Mouse (Mus musculus) ES-Bruce4 (cell line): ENCODE results near the gene Mrps27. TPM values are rescaled to one million over a fixed set of nuclear protein-coding genes. Genes with fewer than 3 reads are reported as not detected.

Source experiments
- H3K27ac ChIP-seq: 2 replicates; pipeline ENCODE4 v1.5.1; 2012; ENCODE audit warnings: low read length, inconsistent platforms; ENCODE audit not compliant: insufficient read depth
- H3K27me3 ChIP-seq: 2 replicates; pipeline ENCODE4 v1.6.1; 2012; ENCODE audit warnings: mild to moderate bottlenecking, low read length, inconsistent platforms; ENCODE audit not compliant: control insufficient read depth, poor library complexity, insufficient read depth, severe bottlenecking
- H3K36me3 ChIP-seq: 2 replicates; pipeline ENCODE4 v1.6.1; 2012; ENCODE audit warnings: inconsistent platforms, mild to moderate bottlenecking, low read length, moderate library complexity; ENCODE audit not compliant: control insufficient read depth, poor library complexity, insufficient read depth, severe bottlenecking
- H3K4me1 ChIP-seq: one replicate; pipeline ENCODE4 v1.8.1; 2011; ENCODE audit warnings: low read length; ENCODE audit not compliant: control insufficient read depth, insufficient read depth
- H3K4me3 ChIP-seq: 2 replicates; pipeline ENCODE4 v1.5.1; 2011; ENCODE audit warnings: low read depth, mild to moderate bottlenecking, low read length
- H3K9ac ChIP-seq: 2 replicates; pipeline ENCODE4 v1.6.1; 2012; ENCODE audit warnings: low read depth, mild to moderate bottlenecking, inconsistent platforms; ENCODE audit not compliant: poor library complexity, severe bottlenecking
- H3K9me3 ChIP-seq: replicated peaks from 2 replicates; pipeline ENCODE4 v1.6.1; 2012; ENCODE audit warnings: mild to moderate bottlenecking, low read length, inconsistent platforms; ENCODE audit not compliant: control insufficient read depth, poor library complexity, insufficient read depth, severe bottlenecking
- CTCF ChIP-seq: IDR thresholded peaks from one replicate; pipeline ENCODE4 v1.8.1; 2011; ENCODE audit warnings: low read depth, low read length
- EP300 ChIP-seq: IDR thresholded peaks from 2 replicates; pipeline ENCODE4 v1.6.1; 2011; ENCODE audit warnings: low read depth, low read length; ENCODE audit not compliant: insufficient read depth
- POLR2A ChIP-seq: IDR thresholded peaks from one replicate; pipeline ENCODE4 v1.8.1; 2011; ENCODE audit warnings: low read length; ENCODE audit not compliant: insufficient read depth
- polyA plus RNA-seq: library from polyadenylated mRNA; stranded (reverse); fragments of >200 nt; gene quantifications from 2 replicates; pipeline ENCODE4 v1.2.4, GENCODE M21; 2011; ENCODE audit warnings: low read depth; ENCODE audit not compliant: missing spikeins, insufficient read depth, insufficient read length

The Mrps27 gene
- polyA plus RNA-seq, 1 experiment: 63.1 TPM

GRCm38 (mm10) chr13:99366422-99367175 lies 22.0 kb downstream of the Mrps27 start:
- H3K27me3 ChIP-seq: no peaks in the 10 kb centered on the region
- no peaks in the 10 kb centered on the region for H3K9me3 ChIP-seq
- no peak overlapping the region for H3K4me3 ChIP-seq
- H3K36me3 ChIP-seq: peaks cover 28% of the 10 kb centered on the region
- H3K27ac ChIP-seq: no peak overlapping the region
- TF ChIP-seq POLR2A (no peak), EP300 (no peak), CTCF (no peak)
- H3K4me1 ChIP-seq: peaks cover 2% of the 10 kb centered on the region
- H3K9ac ChIP-seq: no peak overlapping the region

GRCm38 (mm10) chr13:99367554-99368174 lies 23.1 kb downstream of the Mrps27 start:
- Histone ChIP-seq H3K4me3 (no peak overlapping the region), H3K36me3 (peaks cover 25% of the 10 kb centered on the region), H3K27me3 (no peaks in the 10 kb centered on the region), H3K9ac (no peak overlapping the region), H3K9me3 (no peaks in the 10 kb centered on the region), H3K4me1 (peaks cover 2% of the 10 kb centered on the region), H3K27ac (no peak overlapping the region)
- TF ChIP-seq EP300 (no peak), POLR2A (no peak), CTCF (no peak)

- TF ChIP-seq EP300: no peak
- no peak for TF ChIP-seq CTCF
- no peak for TF ChIP-seq POLR2A
- H3K4me1 ChIP-seq: peaks cover 2% of the 10 kb centered on the region
- no peak overlapping the region for H3K9ac ChIP-seq
- H3K27me3 ChIP-seq: no peaks in the 10 kb centered on the region
- no peaks in the 10 kb centered on the region for H3K9me3 ChIP-seq
- no peak overlapping the region for H3K27ac ChIP-seq
- H3K4me3 ChIP-seq: no peak overlapping the region
- H3K36me3 ChIP-seq: peaks cover 21% of the 10 kb centered on the region
Observed at GRCm38 (mm10) chr13:99369103-99369502, 24.5 kb downstream of the Mrps27 start.

GRCm38 (mm10) chr13:99371285-99371684 lies 26.7 kb downstream of the Mrps27 start:
- Histone ChIP-seq H3K27ac (no peak overlapping the region), H3K9me3 (no peaks in the 10 kb centered on the region), H3K36me3 (peaks cover 10% of the 10 kb centered on the region), H3K4me1 (peaks cover 2% of the 10 kb centered on the region), H3K27me3 (no peaks in the 10 kb centered on the region), H3K9ac (no peak overlapping the region), H3K4me3 (no peak overlapping the region)
- TF ChIP-seq POLR2A (no peak), EP300 (no peak), CTCF (no peak)

GRCm38 (mm10) chr13:99373684-99374083 lies 29.1 kb downstream of the Mrps27 start:
- TF ChIP-seq POLR2A: no peak
- TF ChIP-seq EP300: no peak
- TF ChIP-seq CTCF: no peak
- H3K36me3 ChIP-seq: peaks cover 3% of the 10 kb centered on the region
- H3K27me3 ChIP-seq: no peaks in the 10 kb centered on the region
- no peak overlapping the region for H3K9ac ChIP-seq
- H3K4me3 ChIP-seq: no peak overlapping the region
- H3K27ac ChIP-seq: no peak overlapping the region
- H3K4me1 ChIP-seq: no peaks in the 10 kb centered on the region
- H3K9me3 ChIP-seq: no peaks in the 10 kb centered on the region

GRCm38 (mm10) chr13:99374191-99374590 lies 29.6 kb downstream of the Mrps27 start:
- peaks cover 5% of the 10 kb centered on the region; the same call in 1 of the 2 replicates for H3K36me3 ChIP-seq
- H3K27me3 ChIP-seq: no peaks in the 10 kb centered on the region
- H3K9me3 ChIP-seq: no peaks in the 10 kb centered on the region
- H3K4me1 ChIP-seq: no peaks in the 10 kb centered on the region
- H3K27ac ChIP-seq: no peak overlapping the region
- H3K4me3 ChIP-seq: no peak overlapping the region
- TF ChIP-seq CTCF (no peak), POLR2A (no peak), EP300 (no peak)
- H3K9ac ChIP-seq: no peak overlapping the region
